Mouse (Mus musculus): ENCODE data around the gene Fbxw28. TPM values are rescaled to one million over a fixed set of nuclear protein-coding genes. Genes with fewer than 3 reads are reported as not detected.
"Not testable (repeated sequence)": the region's sequence is repeated elsewhere in the genome, so short reads cannot be mapped to it uniquely, and the experiment has no call there.

Gene Fbxw28
- polyA plus RNA-seq (2015; fragmentation: Nextera tagmentation; extraction: Ambion mirVana): not detected in 2 replicates

DNA sequence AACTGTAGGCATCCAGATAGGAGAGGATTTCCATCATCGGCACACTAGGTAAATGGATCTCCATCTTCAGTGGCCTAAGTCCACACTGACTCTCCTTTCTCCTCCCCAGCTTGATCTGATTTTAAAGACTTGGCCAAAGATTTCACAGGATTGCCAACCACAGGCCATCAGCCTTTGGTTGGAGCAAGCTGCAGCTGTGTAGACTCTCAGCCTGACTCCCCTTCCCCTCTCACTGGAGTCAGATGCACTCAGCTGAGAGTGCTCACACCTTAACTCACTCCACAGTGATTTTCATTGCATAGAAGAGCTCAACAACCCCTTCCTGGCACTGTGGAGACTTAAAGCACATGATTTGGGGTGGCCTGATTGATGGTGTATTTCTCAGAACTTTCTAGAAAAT lies at the start of gene Fbxw28:
Gene Fbxw28 (minus strand): TSS at position 101 of the 400 bp plus-strand sequence.
- H3K27ac ChIP-seq (ENCODE audit: low read length); H3K9ac ChIP-seq (replicated peaks; ENCODE audit: low read depth, low read length); H3K4me2 ChIP-seq (ENCODE audit: low read length); ATAC-seq; H3K4me3 ChIP-seq (replicated peaks; ENCODE audit: low read length); H3K27me3 ChIP-seq (replicated peaks; ENCODE audit: control insufficient read depth, insufficient read depth, low read length); H3K9me3 ChIP-seq (ENCODE audit: control insufficient read depth, low read length); H3K36me3 ChIP-seq (ENCODE audit: control insufficient read depth, insufficient read depth); H3K4me1 ChIP-seq (replicated peaks; ENCODE audit: control insufficient read depth, insufficient read depth, low read length): not testable (repeated sequence)
- WGBS: no CpG with 5 or more reads among the region's 1 CpGs

- not testable (repeated sequence) for H3K27me3 ChIP-seq (replicated peaks; ENCODE audit: control insufficient read depth, insufficient read depth, low read length); H3K36me3 ChIP-seq (ENCODE audit: control insufficient read depth, insufficient read depth); H3K27ac ChIP-seq (ENCODE audit: low read length); H3K9ac ChIP-seq (replicated peaks; ENCODE audit: low read depth, low read length); ATAC-seq; H3K4me3 ChIP-seq (replicated peaks; ENCODE audit: low read length); H3K4me2 ChIP-seq (ENCODE audit: low read length); H3K9me3 ChIP-seq (ENCODE audit: control insufficient read depth, low read length); H3K4me1 ChIP-seq (replicated peaks; ENCODE audit: control insufficient read depth, insufficient read depth, low read length)
- WGBS: no CpG with 5 or more reads among the region's 1 CpGs
These were observed 51.9 kb downstream of the Fbxw28 start, which contains the start of gene Fbxw14 for GRCm38 (mm10) chr9:109287576-109287975. TSS of gene Fbxw14 (minus strand) at chr9:109287676.

Other genes starting within 250 kb of the Fbxw28 start
- 18.6 and 22.1 TPM in 2 replicates for gene Plxnb1, start 244.3 kb downstream of the Fbxw28 start, polyA plus RNA-seq (2015; fragmentation: Nextera tagmentation; extraction: Ambion mirVana)
- not detected in 2 replicates for gene Fbxw21, start 177.6 kb downstream of the Fbxw28 start, polyA plus RNA-seq (2015; fragmentation: Nextera tagmentation; extraction: Ambion mirVana)
- gene Fbxw13, start 143.7 kb downstream of the Fbxw28 start, polyA plus RNA-seq (2015; fragmentation: Nextera tagmentation; extraction: Ambion mirVana): 0.27 TPM in 1 of 2 replicates, not detected in the other
- not detected in 2 replicates for gene Fbxw20, start 104.9 kb downstream of the Fbxw28 start, polyA plus RNA-seq (2015; fragmentation: Nextera tagmentation; extraction: Ambion mirVana)
- not detected in 2 replicates for gene Fbxw14, start 52.0 kb downstream of the Fbxw28 start, polyA plus RNA-seq (2015; fragmentation: Nextera tagmentation; extraction: Ambion mirVana)
- gene Fbxw22, start 64.6 kb upstream of the Fbxw28 start, polyA plus RNA-seq (2015; fragmentation: Nextera tagmentation; extraction: Ambion mirVana): not detected in 2 replicates
- gene Fbxw16, start 109.5 kb upstream of the Fbxw28 start, polyA plus RNA-seq (2015; fragmentation: Nextera tagmentation; extraction: Ambion mirVana): not detected in 2 replicates
- not detected in 2 replicates for gene Fbxw19, start 156.2 kb upstream of the Fbxw28 start, polyA plus RNA-seq (2015; fragmentation: Nextera tagmentation; extraction: Ambion mirVana)
- gene Fbxw15, start 228.6 kb upstream of the Fbxw28 start, polyA plus RNA-seq (2015; fragmentation: Nextera tagmentation; extraction: Ambion mirVana): not detected in 2 replicates